Mouse (Mus musculus) myocyte (in vitro differentiated cells): ENCODE data around the gene Apold1. TPM values are rescaled to one million over a fixed set of nuclear protein-coding genes. Genes with fewer than 3 reads are reported as not detected.

ENCODE experiments used
- H3K27me3 ChIP-seq: one replicate; pipeline ENCODE4 v1.6.1; 2011; ENCODE audit not compliant: control insufficient read depth, insufficient read depth, insufficient read length
- H3K36me3 ChIP-seq: one replicate; pipeline ENCODE4 v1.6.1; 2011; ENCODE audit not compliant: control insufficient read depth, insufficient read depth
- H3K4me2 ChIP-seq: one replicate; pipeline ENCODE4 v1.6.1; 2011; ENCODE audit warnings: low read depth, control low read depth
- H3K4me3 ChIP-seq: one replicate; pipeline ENCODE4 v1.5.1; 2011; ENCODE audit warnings: mild to moderate bottlenecking, control low read depth, moderate library complexity
- H3K79me2 ChIP-seq: one replicate; pipeline ENCODE4 v1.6.1; 2011; ENCODE audit not compliant: control insufficient read depth, insufficient read depth
- H3ac ChIP-seq: one replicate; pipeline ENCODE4 v1.6.1; 2011; ENCODE audit not compliant: control insufficient read depth, insufficient read length
- CEBPB ChIP-seq: IDR thresholded peaks from 2 replicates; pipeline ENCODE4 v1.6.1; 2011; ENCODE audit warnings: mild to moderate bottlenecking, moderate library complexity; ENCODE audit not compliant: poor library complexity, insufficient read depth, severe bottlenecking
- E2F4 ChIP-seq: IDR thresholded peaks from one replicate; pipeline ENCODE4 v1.6.1; 2011; ENCODE audit warnings: mild to moderate bottlenecking, control low read depth, moderate library complexity; ENCODE audit not compliant: insufficient read depth
- MAX ChIP-seq: IDR thresholded peaks from one replicate; pipeline ENCODE4 v1.6.1; 2011; ENCODE audit warnings: low read depth, mild to moderate bottlenecking, control low read depth
- MYOD1 ChIP-seq, 3 experiments: IDR thresholded peaks; one replicate each; pipeline ENCODE4 v1.6.1; 2011; ENCODE audit warnings: control low read depth in 2 of 3, low read depth in 2 of 3, mild to moderate bottlenecking in 2 of 3, moderate library complexity in 1 of 3; ENCODE audit not compliant: insufficient read length in 2 of 3, control insufficient read depth in 1 of 3
- MYOG ChIP-seq, 3 experiments: IDR thresholded peaks; one replicate each; pipeline ENCODE4 v1.6.1; 2011; ENCODE audit warnings: control low read depth in 2 of 3, low read depth in 2 of 3, mild to moderate bottlenecking in 2 of 3; ENCODE audit not compliant: insufficient read length in 2 of 3, control insufficient read depth in 1 of 3, insufficient read depth in 1 of 3
- POLR2A ChIP-seq: IDR thresholded peaks from one replicate; pipeline ENCODE4 v1.6.1; 2011; ENCODE audit warnings: low read depth, mild to moderate bottlenecking, control low read depth, moderate library complexity; ENCODE audit not compliant: insufficient read length
- POLR2AphosphoS2 ChIP-seq: IDR thresholded peaks from one replicate; pipeline ENCODE4 v1.6.1; 2011; ENCODE audit warnings: low read depth, control low read depth; ENCODE audit not compliant: insufficient read length
- REST ChIP-seq: IDR thresholded peaks from one replicate; pipeline ENCODE4 v1.6.1; 2011; ENCODE audit warnings: mild to moderate bottlenecking, control low read depth, moderate library complexity; ENCODE audit not compliant: insufficient read depth, insufficient read length
- SRF ChIP-seq: IDR thresholded peaks from one replicate; pipeline ENCODE4 v1.6.1; 2011; ENCODE audit warnings: low read depth; ENCODE audit not compliant: control insufficient read depth, insufficient read length
- TCF12 ChIP-seq: IDR thresholded peaks from one replicate; pipeline ENCODE4 v1.6.1; 2011; ENCODE audit warnings: mild to moderate bottlenecking, control low read depth; ENCODE audit not compliant: poor library complexity, insufficient read depth, severe bottlenecking
- TCF3 ChIP-seq: IDR thresholded peaks from one replicate; pipeline ENCODE4 v1.6.1; 2011; ENCODE audit warnings: low read depth, control low read depth; ENCODE audit not compliant: insufficient read length
- USF1 ChIP-seq: IDR thresholded peaks from one replicate; pipeline ENCODE4 v1.6.1; 2011; ENCODE audit warnings: low read depth, mild to moderate bottlenecking, control low read depth, moderate library complexity
- polyA plus RNA-seq: library from polyadenylated mRNA; unstranded; fragments of >200 nt; fragmentation: generic; extraction: Trizol; gene quantifications from one replicate; pipeline ENCODE4 v1.2.1, GENCODE M21; 2012; ENCODE audit warnings: missing spikeins

The Apold1 gene
- polyA plus RNA-seq, 1 experiment: 0.12 TPM

DNA sequence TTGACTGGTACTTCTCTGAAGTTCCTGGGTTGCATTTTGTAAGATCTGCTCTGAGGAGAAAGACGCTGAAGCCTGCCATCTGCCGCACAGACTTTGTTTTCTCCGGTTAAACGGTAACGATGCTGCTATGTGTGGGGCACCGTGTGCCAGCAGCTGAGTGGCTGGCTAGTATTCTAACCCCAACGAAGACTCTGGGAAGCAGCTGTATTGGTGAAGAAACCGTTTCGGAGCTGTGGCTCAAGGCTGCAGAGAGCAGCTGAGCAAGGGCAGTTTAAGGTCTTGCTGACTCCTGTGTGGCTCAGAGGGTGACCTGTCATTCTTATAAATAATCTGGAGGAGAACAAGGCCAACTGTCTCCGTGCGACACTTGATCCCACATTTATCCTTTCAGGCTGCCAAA is 27.5 kb upstream of the Apold1 start:
- TF ChIP-seq MAX (no peak), E2F4 (no peak), USF1 (no peak), TCF12 (no peak), MYOD1 (IDR thresholded peaks at IDR 0.05; ENCODE audit: control insufficient read depth in 1 of 3, insufficient read length in 2 of 3, low read depth in 2 of 3) (peak; percentile 73 to 78 (median 75)), POLR2AphosphoS2 (no peak), POLR2A (no peak), CEBPB (no peak), REST (no peak), SRF (no peak), TCF3 (peak; percentile 21), MYOG (IDR thresholded peaks at IDR 0.05; ENCODE audit: control insufficient read depth in 1 of 3, insufficient read depth in 1 of 3, insufficient read length in 2 of 3, low read depth in 2 of 3) (peak; percentile 57 to 95 (median 89))
- no peak overlapping the region for H3ac ChIP-seq
- peaks cover 4% of the 10 kb centered on the region for H3K79me2 ChIP-seq
- H3K4me2 ChIP-seq: peak overlapping the region; percentile 65
- H3K36me3 ChIP-seq: no peaks in the 10 kb centered on the region
- H3K4me3 ChIP-seq: no peak overlapping the region
- H3K27me3 ChIP-seq: no peaks in the 10 kb centered on the region

DNA sequence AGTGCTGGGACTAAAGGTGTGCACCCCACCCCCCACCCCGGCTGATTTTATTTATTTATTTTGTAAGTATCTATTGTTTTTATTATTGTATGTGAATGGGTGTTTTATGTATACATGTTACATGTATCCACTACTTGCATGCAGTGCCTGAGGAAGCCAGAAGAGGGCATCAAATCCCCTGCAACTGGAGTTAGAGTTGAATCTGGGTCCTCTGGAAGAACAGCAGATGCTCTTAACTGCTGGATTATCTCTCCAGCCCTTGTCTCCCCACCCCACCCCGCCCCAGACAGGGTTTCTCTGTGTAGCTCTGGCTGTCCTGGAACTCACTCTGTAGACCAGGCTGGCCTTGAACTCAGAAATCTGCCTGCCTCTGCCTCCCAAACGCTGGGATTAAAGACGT is 25.1 kb upstream of the Apold1 start:
- TF ChIP-seq MYOD1 (IDR thresholded peaks at IDR 0.05; ENCODE audit: control insufficient read depth in 1 of 3, insufficient read length in 2 of 3, low read depth in 2 of 3): no peak
- no peak for TF ChIP-seq CEBPB
- no peak for TF ChIP-seq MAX
- TF ChIP-seq E2F4: no peak
- TF ChIP-seq TCF3: no peak
- Histone ChIP-seq H3K36me3 (no peaks in the 10 kb centered on the region), H3K79me2 (no peaks in the 10 kb centered on the region), H3K4me3 (no peak overlapping the region), H3K4me2 (no peak overlapping the region), H3K27me3 (no peaks in the 10 kb centered on the region), H3ac (no peak overlapping the region)

DNA sequence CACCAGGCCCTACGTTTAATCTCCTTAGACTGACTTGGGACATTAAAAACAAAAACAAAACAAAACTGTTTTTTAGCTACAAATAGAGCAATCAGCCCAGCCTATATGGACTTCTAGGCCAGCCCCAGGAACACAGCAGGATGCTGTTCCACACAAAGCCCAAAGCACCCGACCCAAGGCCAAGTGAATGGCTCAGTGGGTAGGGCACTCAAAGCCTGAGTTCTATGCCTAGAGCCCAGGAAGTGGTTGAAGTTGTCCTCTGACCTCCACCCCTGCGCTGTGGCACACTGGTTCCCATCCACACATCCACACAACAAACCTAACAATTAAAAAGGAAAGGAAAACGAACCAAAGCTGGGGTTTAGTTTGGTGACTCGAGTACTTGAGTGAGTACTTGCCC is 20.2 kb upstream of the Apold1 start:
- TF ChIP-seq MAX: no peak
- no peak for TF ChIP-seq TCF3
- no peak for TF ChIP-seq MYOD1 (IDR thresholded peaks at IDR 0.05; ENCODE audit: control insufficient read depth in 1 of 3, insufficient read length in 2 of 3, low read depth in 2 of 3)
- no peak for TF ChIP-seq REST
- TF ChIP-seq POLR2AphosphoS2: no peak
- no peak for TF ChIP-seq TCF12
- no peak for TF ChIP-seq SRF
- TF ChIP-seq USF1: no peak
- TF ChIP-seq E2F4: no peak
- TF ChIP-seq MYOG (IDR thresholded peaks at IDR 0.05; ENCODE audit: control insufficient read depth in 1 of 3, insufficient read depth in 1 of 3, insufficient read length in 2 of 3, low read depth in 2 of 3): no peak
- no peak for TF ChIP-seq CEBPB
- no peak for TF ChIP-seq POLR2A
- no peaks in the 10 kb centered on the region for H3K36me3 ChIP-seq
- no peak overlapping the region for H3K4me3 ChIP-seq
- H3K4me2 ChIP-seq: no peak overlapping the region
- no peaks in the 10 kb centered on the region for H3K27me3 ChIP-seq
- no peaks in the 10 kb centered on the region for H3K79me2 ChIP-seq
- H3ac ChIP-seq: no peak overlapping the region

DNA sequence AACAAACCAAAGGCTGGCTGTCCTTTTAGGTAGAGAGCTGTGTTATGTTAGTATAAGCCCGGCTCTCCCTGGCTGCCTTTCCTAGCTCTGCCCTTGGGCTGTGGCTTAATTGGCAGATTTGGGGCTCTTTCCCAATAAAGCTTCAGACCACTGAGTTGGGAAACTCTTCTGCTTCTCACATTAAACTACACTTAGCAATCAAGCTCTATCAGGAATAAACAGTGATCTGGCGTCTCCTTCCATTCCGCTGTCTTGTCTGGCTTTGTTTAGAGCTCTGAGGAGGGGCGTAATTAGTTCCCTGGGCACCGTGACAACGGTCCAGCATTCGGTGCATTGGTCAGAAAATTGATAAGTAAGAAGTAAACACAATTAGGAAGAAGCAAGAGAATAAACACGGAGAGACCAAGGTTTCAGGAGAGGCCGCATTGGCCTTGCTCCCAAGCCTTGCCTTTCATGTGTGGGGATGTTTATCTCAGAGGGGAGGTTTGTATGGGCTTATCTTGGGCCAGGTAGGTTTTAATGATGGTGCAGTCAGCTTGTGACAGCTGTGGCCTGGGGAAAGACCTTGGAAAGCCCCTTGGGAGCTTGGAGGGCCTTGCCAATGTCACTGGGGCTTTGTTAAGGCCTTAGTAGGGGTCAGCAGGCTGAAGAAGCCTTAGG is 19.5 kb upstream of the Apold1 start:
- Histone ChIP-seq H3K4me2 (no peak overlapping the region), H3K4me3 (no peak overlapping the region), H3K79me2 (no peaks in the 10 kb centered on the region), H3K27me3 (no peaks in the 10 kb centered on the region), H3ac (no peak overlapping the region), H3K36me3 (no peaks in the 10 kb centered on the region)
- TF ChIP-seq MAX (no peak), TCF12 (no peak), POLR2AphosphoS2 (no peak), USF1 (no peak)

DNA sequence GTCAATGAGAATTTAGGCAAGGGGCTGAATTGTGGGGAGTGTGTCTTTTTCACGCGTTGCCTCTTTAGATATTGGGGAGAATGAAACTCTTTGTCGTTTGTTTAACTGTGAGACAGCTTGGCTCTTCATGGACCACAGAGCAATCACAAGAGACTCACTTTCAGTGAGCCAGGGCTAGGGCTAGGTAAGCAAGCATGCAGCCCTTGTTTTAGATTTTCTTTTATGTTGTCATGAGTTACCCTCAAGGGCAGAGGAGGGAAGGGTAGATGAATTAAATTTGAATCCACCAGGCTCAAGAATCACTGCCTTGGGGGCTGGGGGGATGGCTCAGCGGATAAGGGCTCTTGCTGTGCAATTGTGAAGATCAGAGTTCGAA is 19.0 kb upstream of the Apold1 start:
- no peak for TF ChIP-seq MAX
- no peak for TF ChIP-seq POLR2AphosphoS2
- no peak for TF ChIP-seq SRF
- TF ChIP-seq REST: no peak
- TF ChIP-seq TCF12: no peak
- TF ChIP-seq TCF3: no peak
- no peak for TF ChIP-seq USF1
- TF ChIP-seq MYOD1 (IDR thresholded peaks at IDR 0.05; ENCODE audit: control insufficient read depth in 1 of 3, insufficient read length in 2 of 3, low read depth in 2 of 3): no peak
- no peak for TF ChIP-seq E2F4
- TF ChIP-seq MYOG (IDR thresholded peaks at IDR 0.05; ENCODE audit: control insufficient read depth in 1 of 3, insufficient read depth in 1 of 3, insufficient read length in 2 of 3, low read depth in 2 of 3): no peak
- TF ChIP-seq POLR2A: no peak
- Histone ChIP-seq H3ac (no peak overlapping the region), H3K27me3 (no peaks in the 10 kb centered on the region), H3K79me2 (no peaks in the 10 kb centered on the region), H3K4me2 (no peak overlapping the region), H3K36me3 (no peaks in the 10 kb centered on the region), H3K4me3 (no peak overlapping the region)
